Mouse (Mus musculus) hindbrain, embryonic 10.5 days (tissue): Measurements from ENCODE around the gene Sag. TPM values are rescaled to one million over a fixed set of nuclear protein-coding genes. Genes with fewer than 3 reads are reported as not detected.

Experiments used
- DNase-seq: peaks from one replicate; pipeline ENCODE4 v3.0.0-alpha.2; 2017; ENCODE audit warnings: low spot score
- H3K27ac ChIP-seq: fragments of 300-500 bp; sonication (generic); 2 replicates; pipeline ENCODE4 v1.5.1; 2016; ENCODE audit warnings: mild to moderate bottlenecking, moderate library complexity
- H3K27me3 ChIP-seq: fragments of 300-500 bp; sonication (generic); 2 replicates; pipeline ENCODE4 v1.6.1; 2016; ENCODE audit warnings: mild to moderate bottlenecking; ENCODE audit not compliant: poor library complexity, insufficient read depth, severe bottlenecking
- H3K36me3 ChIP-seq: fragments of 300-500 bp; sonication (generic); 2 replicates; pipeline ENCODE4 v1.6.1; 2016; ENCODE audit warnings: mild to moderate bottlenecking, moderate library complexity
- H3K4me1 ChIP-seq: fragments of 300-500 bp; sonication (generic); replicated peaks from 2 replicates; pipeline ENCODE4 v1.6.1; 2016; ENCODE audit warnings: mild to moderate bottlenecking
- H3K4me3 ChIP-seq: fragments of 300-500 bp; sonication (generic); 2 replicates; pipeline ENCODE4 v1.5.1; 2016; ENCODE audit warnings: mild to moderate bottlenecking, moderate library complexity
- H3K9me3 ChIP-seq: fragments of 300-500 bp; sonication (generic); 2 replicates; pipeline ENCODE4 v1.6.1; 2016; ENCODE audit warnings: mild to moderate bottlenecking, moderate library complexity
- WGBS: fragments of 180-500 bp; shearing (Covaris S2); methylation state at CpG from one replicate; pipeline ENCODE4 v1.1.7; 2016; 5-methylcytosine and 5-hydroxymethylcytosine counted together
- polyA plus RNA-seq: library from polyadenylated mRNA; unstranded; fragments of >200 nt; fragmentation: Nextera tagmentation; extraction: Ambion mirVana; gene quantifications from 2 replicates; pipeline ENCODE4 v1.2.1, GENCODE M21; 2016

Sag gene
- 2.5 and 3.3 TPM in 2 replicates for polyA plus RNA-seq

DNA sequence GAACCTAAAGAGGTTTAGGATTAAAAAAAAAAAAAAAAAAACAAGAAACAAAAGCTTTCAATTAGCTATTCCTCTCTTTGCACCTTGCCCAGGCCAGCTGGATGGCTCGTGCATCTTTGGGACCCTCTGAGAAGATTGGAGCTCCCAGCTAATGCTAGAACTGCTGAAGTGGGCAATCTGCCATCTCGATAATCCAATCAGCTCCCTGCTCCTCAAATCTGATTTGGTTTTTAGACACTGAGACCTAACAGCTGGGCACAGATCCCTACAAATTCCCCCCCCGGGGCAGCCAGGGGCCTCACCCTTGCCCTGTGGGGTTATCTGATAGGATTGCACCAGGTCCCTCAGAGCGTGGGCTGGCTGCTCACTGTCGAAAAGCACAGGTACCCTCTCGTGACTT, at the start of gene Sag:
Gene Sag (plus strand): TSS at position 105 of the 400 bp plus-strand sequence.
- Histone ChIP-seq H3K27me3 (no peaks in the 10 kb centered on the region), H3K4me1 (no peaks in the 10 kb centered on the region), H3K27ac (no peak within 1 kb of the TSS), H3K9me3 (no peaks in the 10 kb centered on the region), H3K4me3 (no peak within 1 kb of the TSS), H3K36me3 (no peaks in the 10 kb centered on the region)
- no peak for DNase-seq
- 83% methylated on average over 6 of the region's 6 CpGs for WGBS

GRCm38 (mm10) chr1:87755641-87756470, 47.6 kb upstream of the Sag start, which contains the start of gene Atg16l1:
Gene Atg16l1 (plus strand): TSS chr1:87755870.
- peaks cover 28% of the 10 kb centered on the region for H3K36me3 ChIP-seq
- H3K27ac ChIP-seq: peak within 1 kb of the TSS; percentile 95
- H3K4me1 ChIP-seq: peaks cover 10% of the 10 kb centered on the region
- H3K4me3 ChIP-seq: peak within 1 kb of the TSS; percentile 95
- peak; percentile 92 for DNase-seq
- H3K9me3 ChIP-seq: no peaks in the 10 kb centered on the region
- no peaks in the 10 kb centered on the region for H3K27me3 ChIP-seq
- WGBS: 1% methylated on average over 79 of the region's 79 CpGs

DNA sequence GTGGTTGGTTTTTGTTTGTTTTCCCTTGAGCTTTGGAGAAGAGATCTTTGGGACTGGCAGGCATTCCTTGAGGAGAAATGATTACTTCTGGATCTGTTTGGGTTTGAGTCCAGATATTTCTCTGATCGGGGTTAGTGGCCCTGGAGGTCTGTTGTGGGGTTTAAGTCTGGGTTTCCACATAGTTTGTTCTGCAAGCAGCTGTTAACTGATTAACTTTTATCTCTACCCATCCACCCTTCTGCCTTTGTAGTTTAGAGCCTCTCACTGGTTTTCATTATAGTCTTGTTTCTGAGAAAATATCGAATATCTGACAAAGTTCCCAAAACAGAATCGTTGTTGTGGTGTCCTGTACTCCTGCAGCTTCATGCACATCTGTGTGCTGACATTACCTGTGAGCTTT, 39.7 kb upstream of the Sag start:
- no peak for DNase-seq
- Histone ChIP-seq H3K36me3 (peaks cover 98% of the 10 kb centered on the region), H3K27me3 (no peaks in the 10 kb centered on the region), H3K4me3 (no peak overlapping the region), H3K9me3 (no peaks in the 10 kb centered on the region), H3K4me1 (no peaks in the 10 kb centered on the region), H3K27ac (no peak overlapping the region)
- 94% methylated on average over 3 of the region's 3 CpGs for WGBS

GRCm38 (mm10) chr1:87765741-87766140, 37.7 kb upstream of the Sag start:
- no peak for DNase-seq
- Histone ChIP-seq H3K27me3 (no peaks in the 10 kb centered on the region), H3K27ac (no peak overlapping the region), H3K4me1 (no peaks in the 10 kb centered on the region), H3K4me3 (no peak overlapping the region), H3K36me3 (peaks cover 98% of the 10 kb centered on the region), H3K9me3 (no peaks in the 10 kb centered on the region)
- 90% methylated on average over 2 of the region's 2 CpGs for WGBS

DNA sequence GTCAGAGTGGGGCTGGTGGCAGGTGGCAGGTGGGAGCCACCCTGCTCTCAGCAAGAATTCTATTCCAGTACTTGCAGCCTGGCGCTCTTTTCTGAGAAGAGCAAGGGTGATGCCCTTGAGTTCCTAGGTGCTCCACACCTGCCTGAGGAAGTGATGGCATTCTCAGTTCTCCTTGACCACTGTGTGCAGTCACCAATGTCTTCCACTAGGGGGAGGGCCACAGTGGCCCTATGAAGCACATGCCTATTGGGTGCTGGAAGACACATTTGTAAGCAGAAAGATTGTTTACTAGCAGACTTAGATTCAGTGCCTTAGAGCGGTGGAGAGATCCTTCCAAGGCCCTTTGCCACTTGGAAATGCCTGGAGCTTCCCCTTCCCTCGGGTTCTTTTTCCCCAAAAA, 37.2 kb upstream of the Sag start:
- 87% methylated on average over 3 of the region's 3 CpGs for WGBS
- Histone ChIP-seq H3K4me3 (no peak overlapping the region), H3K36me3 (peaks cover 99% of the 10 kb centered on the region)

DNA sequence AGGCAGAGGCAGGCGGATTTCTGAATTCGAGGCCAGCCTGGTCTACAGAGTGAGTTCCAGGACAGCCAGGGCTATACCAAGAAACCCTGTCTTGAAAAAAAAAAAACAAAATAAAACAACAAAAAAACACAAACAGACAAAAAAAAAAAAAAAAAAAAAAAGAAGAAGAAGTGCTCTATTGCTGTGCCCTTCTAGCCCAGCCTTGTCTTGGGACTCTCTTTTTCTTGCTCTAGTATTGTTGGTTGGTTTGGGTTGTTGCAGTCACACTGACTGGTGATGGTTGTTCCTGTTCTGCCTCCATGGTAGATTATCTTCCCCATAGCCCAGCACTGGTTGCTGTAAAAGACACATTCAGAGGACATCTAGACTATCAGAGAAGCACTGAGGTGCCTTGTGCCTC, 34.2 kb upstream of the Sag start:
- Histone ChIP-seq H3K36me3 (peaks cover 100% of the 10 kb centered on the region), H3K4me3 (no peak overlapping the region)
- WGBS: 96% methylated on average over 2 of the region's 2 CpGs

More for the DNA sequence above, 37.2 kb upstream of the Sag start:
- Histone ChIP-seq H3K27me3 (no peaks in the 10 kb centered on the region), H3K4me1 (no peaks in the 10 kb centered on the region), H3K9me3 (no peaks in the 10 kb centered on the region), H3K27ac (no peak overlapping the region)
- DNase-seq: no peak

GRCm38 (mm10) chr1:87770486-87770885, 33.0 kb upstream of the Sag start:
- Histone ChIP-seq H3K4me1 (no peaks in the 10 kb centered on the region), H3K9me3 (no peaks in the 10 kb centered on the region), H3K27ac (no peak overlapping the region), H3K4me3 (no peak overlapping the region), H3K36me3 (peaks cover 100% of the 10 kb centered on the region), H3K27me3 (no peaks in the 10 kb centered on the region)
- 97% methylated on average over 3 of the region's 3 CpGs for WGBS
- DNase-seq: no peak

More for the DNA sequence above, 34.2 kb upstream of the Sag start:
- H3K27ac ChIP-seq: no peak overlapping the region
- no peak for DNase-seq
- H3K9me3 ChIP-seq: no peaks in the 10 kb centered on the region
- no peaks in the 10 kb centered on the region for H3K4me1 ChIP-seq
- H3K27me3 ChIP-seq: no peaks in the 10 kb centered on the region

DNA sequence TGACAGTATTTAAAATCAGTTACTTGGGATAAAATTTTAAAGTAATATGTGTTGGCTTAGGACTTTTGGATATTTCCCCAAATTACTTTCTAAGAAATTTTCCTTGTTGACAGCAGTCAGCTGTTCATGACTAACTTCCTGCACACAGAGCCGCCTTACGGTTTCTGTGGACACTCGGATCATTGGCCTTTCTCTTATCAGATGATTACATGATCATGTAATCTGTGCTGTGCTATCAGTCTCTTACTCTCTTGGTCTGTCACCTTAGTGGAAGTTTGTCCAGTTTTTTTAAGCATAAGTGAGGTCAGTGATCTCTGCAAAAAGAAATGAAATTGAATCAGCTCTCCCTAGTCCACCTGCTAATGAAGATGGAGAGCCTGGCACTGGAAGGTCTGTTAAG, 31.8 kb upstream of the Sag start:
- no peak overlapping the region for H3K27ac ChIP-seq
- no peaks in the 10 kb centered on the region for H3K9me3 ChIP-seq
- H3K27me3 ChIP-seq: no peaks in the 10 kb centered on the region
- H3K4me1 ChIP-seq: no peaks in the 10 kb centered on the region
- DNase-seq: no peak
- peaks cover 100% of the 10 kb centered on the region for H3K36me3 ChIP-seq
- no peak overlapping the region for H3K4me3 ChIP-seq
- WGBS: 96% methylated on average over 3 of the region's 3 CpGs

GRCm38 (mm10) chr1:87773336-87773735, 30.1 kb upstream of the Sag start:
- Histone ChIP-seq H3K27me3 (no peaks in the 10 kb centered on the region), H3K9me3 (no peaks in the 10 kb centered on the region), H3K4me3 (no peak overlapping the region), H3K4me1 (no peaks in the 10 kb centered on the region), H3K27ac (no peak overlapping the region), H3K36me3 (peaks cover 100% of the 10 kb centered on the region)
- no peak for DNase-seq
- WGBS: 93% methylated on average over 2 of the region's 2 CpGs

DNA sequence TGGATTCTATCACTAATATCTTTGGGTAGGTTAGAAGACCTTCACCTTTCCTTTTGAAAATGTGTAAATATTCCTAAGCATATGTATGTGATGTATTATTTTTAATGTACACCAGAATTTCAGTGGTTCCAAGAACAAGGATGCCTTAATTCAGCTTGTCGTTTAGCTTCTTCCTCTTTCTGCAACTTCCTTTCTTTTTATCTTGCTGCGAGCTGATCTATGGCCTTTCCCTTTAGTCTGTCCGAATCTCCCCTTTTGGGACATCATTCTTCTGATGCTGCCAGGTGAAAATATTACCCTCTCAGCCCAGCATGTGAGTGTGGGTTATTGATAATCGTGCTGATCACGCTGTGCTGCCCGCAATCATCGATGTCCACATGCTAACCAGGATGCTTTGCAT, 28.6 kb upstream of the Sag start:
- no peak overlapping the region for H3K27ac ChIP-seq
- H3K36me3 ChIP-seq: peaks cover 100% of the 10 kb centered on the region
- no peak for DNase-seq
- H3K9me3 ChIP-seq: no peaks in the 10 kb centered on the region
- H3K4me1 ChIP-seq: no peaks in the 10 kb centered on the region
- H3K27me3 ChIP-seq: no peaks in the 10 kb centered on the region
- no peak overlapping the region for H3K4me3 ChIP-seq
- 94% methylated on average over 7 of the region's 7 CpGs for WGBS

DNA sequence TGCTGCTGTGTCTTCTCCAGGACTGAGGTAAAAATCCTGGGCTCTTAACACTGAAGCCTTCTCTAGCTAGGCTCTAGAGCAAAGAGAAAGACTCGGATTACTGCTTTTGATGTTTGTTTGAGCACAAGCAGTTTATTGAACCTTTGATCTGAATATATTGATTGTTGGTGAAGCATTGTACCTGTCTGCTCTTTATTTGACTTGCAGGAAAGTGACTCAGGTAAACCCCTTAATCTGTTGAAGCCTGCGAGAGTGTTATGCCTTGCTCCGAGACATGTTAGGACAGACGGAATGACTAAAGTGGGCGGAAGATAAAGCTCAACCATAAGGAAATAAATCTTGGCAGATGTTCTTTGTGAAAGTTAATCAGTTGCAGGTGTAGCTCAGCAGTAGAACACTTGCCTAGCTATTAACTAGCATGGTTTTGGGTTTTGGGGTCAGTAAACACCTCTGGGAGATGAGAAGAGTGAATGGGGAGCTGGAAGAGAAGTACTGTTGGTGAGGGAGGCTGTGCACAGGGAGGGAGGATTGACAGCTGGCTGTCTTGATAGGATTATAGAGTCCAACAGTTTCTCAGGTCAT, 24.2 kb upstream of the Sag start:
- H3K4me3 ChIP-seq: no peak overlapping the region
- no peaks in the 10 kb centered on the region for H3K27me3 ChIP-seq
- no peaks in the 10 kb centered on the region for H3K9me3 ChIP-seq
- H3K27ac ChIP-seq: no peak overlapping the region
- H3K4me1 ChIP-seq: no peaks in the 10 kb centered on the region
- DNase-seq: no peak
- 93% methylated on average over 5 of the region's 5 CpGs for WGBS
- peaks cover 100% of the 10 kb centered on the region for H3K36me3 ChIP-seq

- no peak for DNase-seq
- Histone ChIP-seq H3K4me1 (no peaks in the 10 kb centered on the region), H3K27ac (no peak overlapping the region), H3K9me3 (no peaks in the 10 kb centered on the region), H3K27me3 (no peaks in the 10 kb centered on the region), H3K4me3 (no peak overlapping the region), H3K36me3 (peaks cover 93% of the 10 kb centered on the region)
- 93% methylated on average over 8 of the region's 8 CpGs for WGBS
These were observed 17.8 kb upstream of the Sag start for GRCm38 (mm10) chr1:87785703-87786102.

GRCm38 (mm10) chr1:87786251-87786650, 17.2 kb upstream of the Sag start:
- H3K4me1 ChIP-seq: no peaks in the 10 kb centered on the region
- no peak overlapping the region for H3K27ac ChIP-seq
- H3K9me3 ChIP-seq: no peaks in the 10 kb centered on the region
- 88% methylated on average over 7 of the region's 7 CpGs for WGBS
- H3K27me3 ChIP-seq: no peaks in the 10 kb centered on the region
- peaks cover 93% of the 10 kb centered on the region for H3K36me3 ChIP-seq
- DNase-seq: no peak
- H3K4me3 ChIP-seq: no peak overlapping the region
